Mouse (Mus musculus) thymus, adult 2 months (tissue): Measurements from ENCODE around the gene Nrp2. TPM values are rescaled to one million over a fixed set of nuclear protein-coding genes. Genes with fewer than 3 reads are reported as not detected.

ENCODE experiments used
- DNase-seq: peaks from one replicate; pipeline ENCODE4 v3.0.0; 2021
- H3K27ac ChIP-seq: fragments of 200-500 bp; 2 replicates; pipeline ENCODE4 v1.5.1; 2012; ENCODE audit warnings: low read length, control low read depth; ENCODE audit not compliant: control insufficient read depth, insufficient read depth
- H3K27me3 ChIP-seq: fragments of 200-500 bp; 2 replicates; pipeline ENCODE4 v1.6.1; 2012; ENCODE audit warnings: mild to moderate bottlenecking, low read length, moderate library complexity, mixed read lengths; ENCODE audit not compliant: control insufficient read depth, insufficient read depth
- H3K36me3 ChIP-seq: fragments of 200-500 bp; 2 replicates; pipeline ENCODE4 v1.6.1; 2012; ENCODE audit warnings: mild to moderate bottlenecking, low read length, moderate library complexity; ENCODE audit not compliant: control insufficient read depth, insufficient read depth
- H3K4me1 ChIP-seq: fragments of 200-500 bp; replicated peaks from 2 replicates; pipeline ENCODE4 v1.6.1; 2012; ENCODE audit warnings: low read length; ENCODE audit not compliant: control insufficient read depth, insufficient read depth
- H3K4me3 ChIP-seq: fragments of 200-500 bp; 2 replicates; pipeline ENCODE4 v1.5.1; 2012; ENCODE audit warnings: mild to moderate bottlenecking, low read length, control low read depth, moderate library complexity; ENCODE audit not compliant: control insufficient read depth, insufficient read depth
- CTCF ChIP-seq: fragments of 200-500 bp; IDR thresholded peaks from 2 replicates; pipeline ENCODE4 v1.5.1; 2012; ENCODE audit warnings: mild to moderate bottlenecking, control low read depth, low read length, moderate library complexity, borderline replicate concordance; ENCODE audit not compliant: control insufficient read depth, poor library complexity, insufficient read depth; ENCODE audit errors: extremely low read depth
- POLR2A ChIP-seq: fragments of 200-500 bp; IDR thresholded peaks from 2 replicates; pipeline ENCODE4 v1.6.1; 2012; ENCODE audit warnings: mild to moderate bottlenecking, low read length, control low read depth, moderate library complexity; ENCODE audit not compliant: control insufficient read depth, poor library complexity, insufficient read depth; ENCODE audit errors: extremely low read depth
- WGBS: fragments of 180-500 bp; shearing (Covaris S2); methylation state at CpG from one replicate; pipeline ENCODE4 v1.1.7; 2018; 5-methylcytosine and 5-hydroxymethylcytosine counted together
- polyA plus RNA-seq: library from polyadenylated mRNA; depleted of rRNA; stranded (reverse); fragments of >200 nt; gene quantifications from 2 replicates; pipeline ENCODE4 v1.2.3, GENCODE M21; 2012

Nrp2 gene
- polyA plus RNA-seq, 1 experiment: 5.7 TPM

GRCm38 (mm10) chr1:62780068-62780761 is 77.1 kb downstream of the Nrp2 start:
- no peak for DNase-seq
- WGBS: 78% methylated on average over 15 of the region's 15 CpGs
- H3K27ac ChIP-seq: no peak overlapping the region
- H3K36me3 ChIP-seq: no peaks in the 10 kb centered on the region
- no peaks in the 10 kb centered on the region for H3K27me3 ChIP-seq
- TF ChIP-seq POLR2A: no peak
- no peak for TF ChIP-seq CTCF
- no peaks in the 10 kb centered on the region for H3K4me1 ChIP-seq
- no peak overlapping the region for H3K4me3 ChIP-seq

- no peak overlapping the region for H3K4me3 ChIP-seq
- no peak overlapping the region for H3K27ac ChIP-seq
These were observed 79.1 kb downstream of the Nrp2 start for GRCm38 (mm10) chr1:62782155-62782554.

GRCm38 (mm10) chr1:62782573-62782972 is 79.5 kb downstream of the Nrp2 start:
- no peak for DNase-seq
- TF ChIP-seq CTCF (no peak), POLR2A (no peak)
- Histone ChIP-seq H3K27ac (no peak overlapping the region), H3K4me3 (no peak overlapping the region), H3K27me3 (no peaks in the 10 kb centered on the region), H3K36me3 (no peaks in the 10 kb centered on the region), H3K4me1 (no peaks in the 10 kb centered on the region)

More at GRCm38 (mm10) chr1:62782155-62782554, 79.1 kb downstream of the Nrp2 start:
- TF ChIP-seq POLR2A (no peak), CTCF (no peak)
- no peak for DNase-seq
- Histone ChIP-seq H3K36me3 (no peaks in the 10 kb centered on the region), H3K4me1 (no peaks in the 10 kb centered on the region), H3K27me3 (no peaks in the 10 kb centered on the region)
- 89% methylated on average over 2 of the region's 2 CpGs for WGBS

- DNase-seq: no peak
- H3K36me3 ChIP-seq: no peaks in the 10 kb centered on the region
- WGBS: 88% methylated on average over 18 of the region's 18 CpGs
These were observed 80.4 kb downstream of the Nrp2 start for GRCm38 (mm10) chr1:62783354-62784083.

GRCm38 (mm10) chr1:62784084-62784392 is 81.0 kb downstream of the Nrp2 start:
- no peak overlapping the region for H3K27ac ChIP-seq
- no peak for TF ChIP-seq POLR2A
- TF ChIP-seq CTCF: no peak
- H3K4me1 ChIP-seq: no peaks in the 10 kb centered on the region
- 49% methylated on average over 5 of the region's 5 CpGs for WGBS
- no peaks in the 10 kb centered on the region for H3K36me3 ChIP-seq
- no peak overlapping the region for H3K4me3 ChIP-seq
- no peak for DNase-seq
- H3K27me3 ChIP-seq: no peaks in the 10 kb centered on the region

More at GRCm38 (mm10) chr1:62783354-62784083, 80.4 kb downstream of the Nrp2 start:
- no peak overlapping the region for H3K4me3 ChIP-seq
- no peak for TF ChIP-seq POLR2A
- TF ChIP-seq CTCF: no peak
- H3K27ac ChIP-seq: no peak overlapping the region
- H3K27me3 ChIP-seq: no peaks in the 10 kb centered on the region
- no peaks in the 10 kb centered on the region for H3K4me1 ChIP-seq

- Histone ChIP-seq H3K4me1 (no peaks in the 10 kb centered on the region), H3K27me3 (no peaks in the 10 kb centered on the region), H3K27ac (no peak overlapping the region), H3K4me3 (no peak overlapping the region), H3K36me3 (no peaks in the 10 kb centered on the region)
- 25% methylated on average over 5 of the region's 5 CpGs for WGBS
- peak; percentile 43 for DNase-seq
- TF ChIP-seq CTCF: no peak
- no peak for TF ChIP-seq POLR2A
These were observed 83.2 kb downstream of the Nrp2 start for GRCm38 (mm10) chr1:62786255-62786654.

GRCm38 (mm10) chr1:62787546-62787945 is 84.5 kb downstream of the Nrp2 start:
- Histone ChIP-seq H3K4me3 (no peak overlapping the region), H3K36me3 (no peaks in the 10 kb centered on the region), H3K4me1 (no peaks in the 10 kb centered on the region), H3K27me3 (no peaks in the 10 kb centered on the region), H3K27ac (no peak overlapping the region)
- 91% methylated on average over 10 of the region's 10 CpGs for WGBS
- no peak for TF ChIP-seq CTCF
- TF ChIP-seq POLR2A: no peak
- DNase-seq: no peak
